Mouse (Mus musculus): ENCODE measurements around the gene Coq8b.

Gene Coq8b

GRCm38 (mm10) chr7:27266515-27267128 lies 33.8 kb downstream of the Coq8b start:
- intact Hi-C loops (cut with DNase I) = no loop called here

GRCm38 (mm10) chr7:27271423-27271822 lies 38.6 kb downstream of the Coq8b start:
- intact Hi-C loops (cut with DNase I) = no loop called here

GRCm38 (mm10) chr7:27273739-27274351 lies 41.0 kb downstream of the Coq8b start:
- intact Hi-C loops (cut with DNase I) = no loop called here

- intact Hi-C loops (cut with DNase I) = no loop called here
These were observed 42.1 kb downstream of the Coq8b start for GRCm38 (mm10) chr7:27274916-27275315.

GRCm38 (mm10) chr7:27276021-27276420 lies 43.2 kb downstream of the Coq8b start:
- intact Hi-C loops (cut with DNase I) = no loop called here

- intact Hi-C loops (cut with DNase I) = no loop called here
These were observed 44.4 kb downstream of the Coq8b start for GRCm38 (mm10) chr7:27277191-27277590.

- intact Hi-C loops (cut with DNase I) = no loop called here
These were observed 48.9 kb downstream of the Coq8b start for GRCm38 (mm10) chr7:27281717-27282116.

GRCm38 (mm10) chr7:27282225-27282624 lies 49.4 kb downstream of the Coq8b start:
- intact Hi-C loops (cut with DNase I) = no loop called here

- intact Hi-C loops (cut with DNase I) = loop anchor here (2.0 to 5.0 kb wide), 2 partner anchors 128 to 152 kb away; no protein-coding TSS in a partner anchor
These were observed 52.3 kb downstream of the Coq8b start for GRCm38 (mm10) chr7:27284865-27285697.

- intact Hi-C loops (cut with DNase I) = loop anchor here (2.0 to 5.0 kb wide), 2 partner anchors 128 to 153 kb away; no protein-coding TSS in a partner anchor
These were observed 52.9 kb downstream of the Coq8b start for GRCm38 (mm10) chr7:27285698-27286066.

GRCm38 (mm10) chr7:27288732-27289131 lies 55.9 kb downstream of the Coq8b start:
- intact Hi-C loops (cut with DNase I) = loop anchor here (5.0 kb wide), 1 partner anchor 131 kb away; no protein-coding TSS in a partner anchor

- intact Hi-C loops (cut with DNase I) = no loop called here
These were observed 57.7 kb downstream of the Coq8b start for GRCm38 (mm10) chr7:27290555-27290954.

GRCm38 (mm10) chr7:27291795-27292466 lies 59.1 kb downstream of the Coq8b start:
- intact Hi-C loops (cut with DNase I) = no loop called here

- intact Hi-C loops (cut with DNase I) = loop anchor here (5.0 kb wide), 1 partner anchor 36 kb away; no protein-coding TSS in a partner anchor
These were observed 63.1 kb downstream of the Coq8b start for GRCm38 (mm10) chr7:27295956-27296355.

- intact Hi-C loops (cut with DNase I) = loop anchor here (5.0 kb wide), 1 partner anchor 36 kb away; no protein-coding TSS in a partner anchor
These were observed 63.7 kb downstream of the Coq8b start for GRCm38 (mm10) chr7:27296518-27296917.

- intact Hi-C loops (cut with DNase I) = loop anchor here (5.0 kb wide), 1 partner anchor 34 kb away; no protein-coding TSS in a partner anchor
These were observed 65.3 kb downstream of the Coq8b start for GRCm38 (mm10) chr7:27298033-27298610.

- intact Hi-C loops (cut with DNase I) = loop anchor here (5.0 kb wide), 1 partner anchor 33 kb away; no protein-coding TSS in a partner anchor
These were observed 66.0 kb downstream of the Coq8b start for GRCm38 (mm10) chr7:27298816-27299215.

- intact Hi-C loops (cut with DNase I) = no loop called here
These were observed 67.5 kb downstream of the Coq8b start for GRCm38 (mm10) chr7:27300351-27300750.

GRCm38 (mm10) chr7:27300801-27301200 lies 68.0 kb downstream of the Coq8b start:
- intact Hi-C loops (cut with DNase I) = no loop called here

- intact Hi-C loops (cut with DNase I) = no loop called here
These were observed 69.3 kb downstream of the Coq8b start for GRCm38 (mm10) chr7:27302172-27302571.
